Mouse (Mus musculus): ENCODE results near the gene Foxp1. TPM values are rescaled to one million over a fixed set of nuclear protein-coding genes. Genes with fewer than 3 reads are reported as not detected.

Foxp1 gene
- polyA plus RNA-seq, 1 experiment from 2014 or later, result 121 TPM

DNA sequence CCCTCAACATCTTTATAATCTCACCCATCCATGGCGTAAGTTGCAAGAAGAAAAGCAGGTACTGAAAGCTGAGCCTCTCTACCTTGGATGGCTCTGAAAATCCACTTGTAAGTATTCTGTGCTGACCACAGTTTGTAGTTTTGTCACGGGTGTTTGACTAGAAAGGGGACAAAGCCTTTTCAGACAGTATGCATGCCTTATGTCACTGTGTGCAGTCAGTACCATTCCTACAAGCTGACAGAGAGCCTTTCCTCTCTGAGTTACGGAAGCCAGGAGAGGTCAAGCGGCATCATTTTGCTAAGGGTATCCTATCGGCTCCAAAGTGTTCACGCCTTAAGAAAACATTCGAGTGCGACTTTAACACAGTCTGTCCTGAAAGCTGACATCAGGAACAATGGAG, 202.1 kb downstream of the Foxp1 start:
- WGBS, result 61% methylated on average over 8 of the region's 8 CpGs

GRCm38 (mm10) chr6:99319415-99320405, 202.8 kb downstream of the Foxp1 start:
- H3K4me3 ChIP-seq (ENCODE audit: low read depth, low read length), result no peak overlapping the region
- no peaks in the 10 kb centered on the region for H3K36me3 ChIP-seq (ENCODE audit: insufficient read depth, low read length)
- H3K9me3 ChIP-seq (ENCODE audit: low read length), result no peaks in the 10 kb centered on the region
- 80% methylated on average over 19 of the region's 19 CpGs for whole genome bisulfite sequencing
- no peak overlapping the region for H3K9ac ChIP-seq (replicated peaks; ENCODE audit: low read depth)
- H3K4me1 ChIP-seq (ENCODE audit: insufficient read depth, low read depth, low read length), result no peaks in the 10 kb centered on the region
- ATAC-seq (no peak), DNase-seq (ENCODE audit: low spot score) (no peak)
- H3K27ac ChIP-seq (ENCODE audit: low read length), result no peak overlapping the region
- H3K4me2 ChIP-seq (replicated peaks; ENCODE audit: low read depth, low read length), result no peak overlapping the region
- TF ChIP-seq EP300 (IDR thresholded peaks at IDR 0.05), result no peak
- TF ChIP-seq CTCF (IDR thresholded peaks at IDR 0.05), result 0 out of 2 replicates have a peak, but pooled peaks have one; percentile 2
- H3K27me3 ChIP-seq (replicated peaks; ENCODE audit: insufficient read depth, low read length), result no peaks in the 10 kb centered on the region

More for the DNA sequence above, 202.1 kb downstream of the Foxp1 start:
- no peak overlapping the region for H3K9ac ChIP-seq (replicated peaks; ENCODE audit: low read depth)
- TF ChIP-seq EP300 (IDR thresholded peaks at IDR 0.05), result no peak
- no peak for TF ChIP-seq CTCF (IDR thresholded peaks at IDR 0.05)
- H3K27me3 ChIP-seq (replicated peaks; ENCODE audit: insufficient read depth, low read length), result no peaks in the 10 kb centered on the region
- no peak overlapping the region for H3K4me3 ChIP-seq (ENCODE audit: low read depth, low read length)
- ATAC-seq (no peak), DNase-seq (ENCODE audit: low spot score) (no peak)
- no peak overlapping the region for H3K4me2 ChIP-seq (replicated peaks; ENCODE audit: low read depth, low read length)
- H3K9me3 ChIP-seq (ENCODE audit: low read length), result no peaks in the 10 kb centered on the region
- no peaks in the 10 kb centered on the region for H3K36me3 ChIP-seq (ENCODE audit: insufficient read depth, low read length)
- no peak overlapping the region for H3K27ac ChIP-seq (ENCODE audit: low read length)
- no peaks in the 10 kb centered on the region for H3K4me1 ChIP-seq (ENCODE audit: insufficient read depth, low read depth, low read length)

DNA sequence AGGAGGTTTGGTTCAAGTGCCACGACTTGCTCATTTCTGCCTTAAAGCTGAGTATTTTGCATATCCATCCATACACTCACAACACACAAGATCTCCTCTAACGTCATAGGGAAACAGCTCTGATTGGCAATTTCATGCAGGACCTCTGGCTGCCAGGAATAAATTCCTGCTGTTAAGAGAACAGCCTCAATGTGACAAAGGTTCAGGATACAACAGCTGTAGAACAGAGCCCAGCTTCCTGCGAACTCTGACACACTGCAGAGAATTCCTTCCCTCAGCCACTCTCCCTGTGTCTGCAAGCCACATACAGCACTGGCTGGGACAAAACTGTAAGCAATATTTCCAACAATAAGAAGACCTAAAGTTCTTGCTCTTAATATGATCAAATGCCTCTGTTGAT, 207.8 kb downstream of the Foxp1 start:
- no peak overlapping the region for H3K27ac ChIP-seq (ENCODE audit: low read length)
- peak; percentile 18 for DNase-seq (ENCODE audit: low spot score)
- H3K27me3 ChIP-seq (replicated peaks; ENCODE audit: insufficient read depth, low read length), result no peaks in the 10 kb centered on the region
- H3K4me3 ChIP-seq (ENCODE audit: low read depth, low read length), result no peak overlapping the region
- H3K36me3 ChIP-seq (ENCODE audit: insufficient read depth, low read length), result no peaks in the 10 kb centered on the region
- H3K9me3 ChIP-seq (ENCODE audit: low read length), result no peaks in the 10 kb centered on the region
- ATAC-seq, result no peak
- H3K4me1 ChIP-seq (ENCODE audit: insufficient read depth, low read depth, low read length), result no peaks in the 10 kb centered on the region
- no peak overlapping the region for H3K9ac ChIP-seq (replicated peaks; ENCODE audit: low read depth)
- TF ChIP-seq EP300 (IDR thresholded peaks at IDR 0.05), result no peak
- no peak for TF ChIP-seq CTCF (IDR thresholded peaks at IDR 0.05)
- no peak overlapping the region for H3K4me2 ChIP-seq (replicated peaks; ENCODE audit: low read depth, low read length)
- 57% methylated on average over 3 of the region's 3 CpGs for WGBS

DNA sequence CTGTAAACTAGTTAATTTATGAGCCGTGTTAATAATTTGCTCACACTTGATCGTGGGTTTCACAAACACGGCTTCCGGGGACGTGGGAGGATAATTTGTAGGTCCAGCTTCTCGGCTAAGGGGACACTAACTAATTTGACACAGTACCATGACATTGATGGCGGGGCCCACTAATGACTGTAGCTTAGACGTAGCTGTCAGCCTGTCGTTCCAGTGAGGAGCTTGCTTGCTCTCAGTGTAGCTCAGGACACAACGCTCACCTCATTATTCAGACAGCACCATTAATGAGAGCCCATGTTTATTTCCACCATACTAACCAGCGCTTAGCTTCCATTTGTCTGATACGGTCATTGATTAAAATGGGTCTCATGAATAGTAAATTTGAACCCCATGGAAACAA, 212.0 kb downstream of the Foxp1 start:
- ATAC-seq (no peak), DNase-seq (ENCODE audit: low spot score) (no peak)
- Histone ChIP-seq H3K4me1 (ENCODE audit: insufficient read depth, low read depth, low read length) (no peaks in the 10 kb centered on the region), H3K9me3 (ENCODE audit: low read length) (no peaks in the 10 kb centered on the region), H3K27ac (ENCODE audit: low read length) (no peak overlapping the region), H3K4me2 (replicated peaks; ENCODE audit: low read depth, low read length) (no peak overlapping the region), H3K27me3 (replicated peaks; ENCODE audit: insufficient read depth, low read length) (no peaks in the 10 kb centered on the region), H3K36me3 (ENCODE audit: insufficient read depth, low read length) (no peaks in the 10 kb centered on the region), H3K9ac (replicated peaks; ENCODE audit: low read depth) (no peak overlapping the region), H3K4me3 (ENCODE audit: low read depth, low read length) (no peak overlapping the region)
- TF ChIP-seq EP300 (IDR thresholded peaks at IDR 0.05), result no peak
- no peak for TF ChIP-seq CTCF (IDR thresholded peaks at IDR 0.05)
- 68% methylated on average over 12 of the region's 12 CpGs for WGBS

- 85% methylated on average over 3 of the region's 3 CpGs for WGBS
- no peak overlapping the region for H3K9ac ChIP-seq (replicated peaks; ENCODE audit: low read depth)
- no peaks in the 10 kb centered on the region for H3K36me3 ChIP-seq (ENCODE audit: insufficient read depth, low read length)
- TF ChIP-seq EP300 (IDR thresholded peaks at IDR 0.05) (no peak), CTCF (IDR thresholded peaks at IDR 0.05) (no peak)
- no peak overlapping the region for H3K4me2 ChIP-seq (replicated peaks; ENCODE audit: low read depth, low read length)
- no peaks in the 10 kb centered on the region for H3K4me1 ChIP-seq (ENCODE audit: insufficient read depth, low read depth, low read length)
- no peaks in the 10 kb centered on the region for H3K27me3 ChIP-seq (replicated peaks; ENCODE audit: insufficient read depth, low read length)
- DNase-seq (ENCODE audit: low spot score) (no peak), ATAC-seq (no peak)
- no peak overlapping the region for H3K4me3 ChIP-seq (ENCODE audit: low read depth, low read length)
- no peaks in the 10 kb centered on the region for H3K9me3 ChIP-seq (ENCODE audit: low read length)
- no peak overlapping the region for H3K27ac ChIP-seq (ENCODE audit: low read length)
These were observed 212.4 kb downstream of the Foxp1 start for GRCm38 (mm10) chr6:99310171-99310500.

DNA sequence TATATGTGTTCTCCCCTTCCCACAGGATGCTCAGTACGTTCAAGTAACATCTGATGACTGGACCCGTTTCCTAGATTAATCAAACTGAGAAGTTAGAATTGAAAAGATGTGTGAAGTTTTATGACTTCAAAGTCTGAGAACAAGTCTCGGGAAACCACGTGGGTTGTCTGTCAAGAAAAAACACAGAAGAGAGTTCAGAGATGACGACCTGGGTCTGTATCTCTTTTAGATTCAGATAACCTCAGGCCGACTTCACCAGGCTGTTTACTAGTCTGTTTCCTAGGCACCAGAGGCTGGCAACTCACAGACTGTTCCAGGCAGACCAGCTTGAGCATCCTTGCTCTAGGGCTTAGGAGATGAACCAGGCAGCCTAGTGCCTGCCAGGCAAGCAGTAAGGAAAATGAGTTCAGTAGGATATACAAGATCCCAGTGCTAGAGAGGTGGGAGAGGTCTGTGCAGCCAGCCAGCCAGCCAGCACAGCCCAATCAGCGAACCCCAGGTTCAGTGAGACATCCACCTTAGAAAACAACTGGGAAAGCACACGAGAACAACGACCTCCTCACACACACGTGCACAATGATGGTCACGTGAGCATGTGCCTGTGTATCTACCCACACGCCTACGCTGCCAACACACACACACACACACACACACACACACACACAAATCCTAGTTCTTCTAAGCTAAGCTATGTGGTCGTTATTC, 212.9 kb downstream of the Foxp1 start:
- no peaks in the 10 kb centered on the region for H3K4me1 ChIP-seq (ENCODE audit: insufficient read depth, low read depth, low read length)
- no peak overlapping the region for H3K27ac ChIP-seq (ENCODE audit: low read length)
- H3K36me3 ChIP-seq (ENCODE audit: insufficient read depth, low read length), result no peaks in the 10 kb centered on the region
- no peak overlapping the region for H3K4me2 ChIP-seq (replicated peaks; ENCODE audit: low read depth, low read length)
- no peak overlapping the region for H3K9ac ChIP-seq (replicated peaks; ENCODE audit: low read depth)
- TF ChIP-seq EP300 (IDR thresholded peaks at IDR 0.05) (no peak), CTCF (IDR thresholded peaks at IDR 0.05) (no peak)
- no peaks in the 10 kb centered on the region for H3K9me3 ChIP-seq (ENCODE audit: low read length)
- 74% methylated on average over 14 of the region's 14 CpGs for WGBS
- H3K27me3 ChIP-seq (replicated peaks; ENCODE audit: insufficient read depth, low read length), result no peaks in the 10 kb centered on the region
- ATAC-seq (no peak), DNase-seq (ENCODE audit: low spot score) (no peak)
- no peak overlapping the region for H3K4me3 ChIP-seq (ENCODE audit: low read depth, low read length)
